Mouse (Mus musculus): ENCODE measurements around the gene Gm45753.

DNA sequence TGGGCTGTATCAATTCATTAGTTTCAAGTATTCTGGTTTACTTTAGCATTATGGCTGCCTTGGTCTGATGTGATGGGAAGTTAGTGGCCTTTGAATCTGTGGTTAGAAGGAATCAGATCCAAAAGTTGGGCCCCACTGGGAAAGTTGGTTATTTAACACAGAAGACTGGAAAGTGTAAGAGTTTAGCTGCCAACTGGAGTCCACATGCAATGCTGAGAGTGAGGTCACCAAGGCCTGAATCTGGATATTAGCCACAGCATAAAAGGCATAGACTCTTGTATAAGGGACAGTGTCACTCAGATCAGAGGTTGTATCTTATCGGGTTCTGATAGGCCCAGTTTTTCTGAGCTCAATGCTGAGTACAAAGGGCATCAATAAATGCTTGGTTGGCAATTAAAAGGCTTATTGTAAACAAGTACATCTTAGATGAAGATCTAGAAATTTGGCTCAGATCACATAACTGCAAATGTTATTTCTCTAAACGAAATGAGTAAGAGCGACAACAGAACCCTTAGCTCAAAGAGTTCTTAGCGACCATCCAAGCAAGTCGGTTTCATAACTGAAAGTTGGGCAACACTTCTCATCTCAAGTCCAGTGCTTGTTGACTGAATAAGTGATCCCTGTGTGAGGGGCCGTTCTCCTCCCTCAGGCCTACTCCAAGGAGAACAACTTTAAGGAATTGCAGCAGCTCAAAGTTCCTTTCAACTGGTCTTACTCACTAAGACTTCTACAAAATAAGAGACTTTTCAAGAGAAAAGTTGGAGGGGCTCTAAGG is 21.1 kb upstream of the Gm45753 start:
- no peak for TF ChIP-seq CTCF (IDR thresholded peaks at IDR 0.05; ENCODE audit: control insufficient read depth, insufficient read depth, insufficient replicate concordance, low read depth, low read length)
- no peak for TF ChIP-seq POLR2A (IDR thresholded peaks at IDR 0.05; ENCODE audit: control insufficient read depth, low read depth, low read length)

Data from testis, adult 2 months (tissue).